In genomic region chr7:136443436-136443835, GRCm38 (mm10) we compare ENCODE assay signal across 32 mouse cellular contexts.
"Had no signal": no experiment of that assay in that cellular context is flagged by ENCODE, and none has a peak within 500 bp of the region (broad histone marks: within the 10 kb centered on the region; RNA-seq: fewer than 3 reads in every experiment).

No protein-coding gene starts in this region.

- DNase-seq: left cerebral cortex, postnatal 4 days; liver; liver, embryonic 13.5 days; liver, postnatal 0 days; lung, adult 18-20 months; lung, adult 2 months; lung, embryonic 14.5 days; lung, postnatal 10 days; lung, postnatal 14 days; lung, postnatal 36 days; lung, postnatal 4 days; midbrain, embryonic 14.5 days had no signal

- H3K9me3 ChIP-seq: limb, embryonic 10.5 days; limb, embryonic 12.5 days; limb, embryonic 13.5 days; limb, embryonic 15.5 days; liver, embryonic 12.5 days; liver, embryonic 13.5 days; liver, embryonic 15.5 days; lung, embryonic 15.5 days; midbrain, embryonic 10.5 days; midbrain, embryonic 12.5 days; midbrain, embryonic 13.5 days; midbrain, embryonic 15.5 days; neural tube, embryonic 12.5 days; neural tube, embryonic 13.5 days had no signal

- H3K36me3 ChIP-seq: limb, embryonic 10.5 days; limb, embryonic 12.5 days; limb, embryonic 13.5 days; limb, embryonic 15.5 days; liver, embryonic 12.5 days; liver, embryonic 13.5 days; liver, embryonic 15.5 days; lung, embryonic 15.5 days; midbrain, embryonic 10.5 days; midbrain, embryonic 12.5 days; midbrain, embryonic 13.5 days; midbrain, embryonic 15.5 days; neural tube, embryonic 12.5 days; neural tube, embryonic 13.5 days had no signal

- H3K4me1 ChIP-seq: limb, embryonic 10.5 days; limb, embryonic 12.5 days; limb, embryonic 13.5 days; limb, embryonic 15.5 days; liver, embryonic 12.5 days; liver, embryonic 13.5 days; liver, embryonic 15.5 days; lung, embryonic 15.5 days; midbrain, embryonic 12.5 days; midbrain, embryonic 13.5 days; midbrain, embryonic 15.5 days; neural tube, embryonic 12.5 days; neural tube, embryonic 13.5 days had no signal

- H3K27ac ChIP-seq: left cerebral cortex, adult 2 months; limb, embryonic 10.5 days; limb, embryonic 12.5 days; limb, embryonic 13.5 days; limb, embryonic 15.5 days; liver, embryonic 12.5 days; liver, embryonic 13.5 days; liver, embryonic 14.5 days; liver, embryonic 15.5 days; lung, embryonic 15.5 days; macrophage; midbrain, embryonic 10.5 days; midbrain, embryonic 12.5 days; midbrain, embryonic 13.5 days; midbrain, embryonic 15.5 days; neural tube, embryonic 12.5 days; neural tube, embryonic 13.5 days had no signal

- H3K9ac ChIP-seq: limb, embryonic 12.5 days; limb, embryonic 13.5 days; limb, embryonic 15.5 days; liver, embryonic 12.5 days; liver, embryonic 13.5 days; liver, embryonic 14.5 days; liver, embryonic 15.5 days; liver, postnatal 0 days; lung, embryonic 14.5 days; lung, embryonic 15.5 days; midbrain, embryonic 12.5 days; midbrain, embryonic 13.5 days; midbrain, embryonic 15.5 days; neural tube, embryonic 12.5 days; neural tube, embryonic 13.5 days had no signal

- H3K4me3 ChIP-seq: left cerebral cortex, adult 2 months; limb, embryonic 10.5 days; limb, embryonic 12.5 days; limb, embryonic 13.5 days; limb, embryonic 15.5 days; liver, embryonic 12.5 days; liver, embryonic 13.5 days; liver, embryonic 15.5 days; lung, embryonic 15.5 days; midbrain, embryonic 10.5 days; midbrain, embryonic 12.5 days; midbrain, embryonic 13.5 days; midbrain, embryonic 15.5 days; myocyte; neural tube, embryonic 12.5 days; neural tube, embryonic 13.5 days had no signal

- H3K4me2 ChIP-seq: limb, embryonic 12.5 days; limb, embryonic 13.5 days; limb, embryonic 15.5 days; liver, embryonic 11.5 days; liver, embryonic 12.5 days; liver, embryonic 13.5 days; liver, embryonic 15.5 days; lung, embryonic 14.5 days; lung, embryonic 15.5 days; midbrain, embryonic 12.5 days; midbrain, embryonic 13.5 days; midbrain, embryonic 15.5 days; neural tube, embryonic 12.5 days; neural tube, embryonic 13.5 days had no signal

- ATAC-seq: liver, embryonic 12.5 days; liver, postnatal 0 days; lung, postnatal 0 days; midbrain, embryonic 13.5 days; midbrain, embryonic 15.5 days; midbrain, embryonic 16.5 days had no signal

- H3K27me3 ChIP-seq: limb, embryonic 13.5 days; limb, embryonic 15.5 days; liver, embryonic 12.5 days; liver, embryonic 13.5 days; liver, embryonic 15.5 days; lung, embryonic 15.5 days; midbrain, embryonic 12.5 days; midbrain, embryonic 13.5 days; midbrain, embryonic 15.5 days; neural tube, embryonic 12.5 days; neural tube, embryonic 13.5 days had no signal
